Mouse (Mus musculus): ENCODE measurements at regions not wholly inside any gene's neighbourhood (a gene's known extent, or its start where the extent isn't known, plus 50 kb on each side); places are given as distances from the start of the nearest gene placed in this dataset.

DNA sequence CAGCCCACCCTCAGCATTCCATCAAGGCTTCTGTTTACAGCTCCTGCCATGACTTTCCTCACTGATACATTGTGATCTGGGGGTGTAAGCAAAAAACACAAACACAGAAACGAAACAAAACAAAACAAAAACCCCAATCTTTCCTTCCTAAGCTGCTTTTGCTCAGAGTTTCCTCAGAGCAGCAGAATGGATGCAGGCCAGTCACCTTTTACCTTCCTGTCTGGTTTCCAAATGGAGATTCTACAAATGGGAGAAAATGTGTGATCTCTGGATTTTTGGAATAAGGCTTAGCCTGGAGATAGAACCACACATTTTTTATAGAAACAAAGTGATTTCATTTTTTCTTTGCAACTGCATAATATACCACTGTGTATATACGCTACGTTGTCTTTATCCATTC lies 204.8 kb downstream of the Plk2 start:
- no peak for DNase-seq

DNA sequence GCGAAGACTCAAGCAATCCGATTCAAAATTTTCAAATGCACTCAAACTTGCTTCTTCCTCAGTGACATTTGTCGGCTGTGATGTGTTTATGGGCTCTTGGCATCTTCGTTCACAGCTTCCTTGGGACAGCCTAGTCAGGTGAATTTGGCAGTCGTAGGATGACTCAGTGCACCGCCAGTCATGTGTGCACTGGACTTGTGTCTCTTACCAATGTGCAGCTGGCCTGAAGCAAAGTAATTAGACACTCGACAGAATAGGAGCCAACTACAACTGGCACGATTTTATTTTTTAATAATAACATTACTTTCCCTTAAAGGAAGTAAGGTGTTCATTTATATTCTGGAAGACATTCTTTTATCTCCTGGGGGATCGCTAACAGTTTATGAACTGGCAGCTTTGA lies 205.5 kb downstream of the Plk2 start:
- DNase-seq, result no peak

DNA sequence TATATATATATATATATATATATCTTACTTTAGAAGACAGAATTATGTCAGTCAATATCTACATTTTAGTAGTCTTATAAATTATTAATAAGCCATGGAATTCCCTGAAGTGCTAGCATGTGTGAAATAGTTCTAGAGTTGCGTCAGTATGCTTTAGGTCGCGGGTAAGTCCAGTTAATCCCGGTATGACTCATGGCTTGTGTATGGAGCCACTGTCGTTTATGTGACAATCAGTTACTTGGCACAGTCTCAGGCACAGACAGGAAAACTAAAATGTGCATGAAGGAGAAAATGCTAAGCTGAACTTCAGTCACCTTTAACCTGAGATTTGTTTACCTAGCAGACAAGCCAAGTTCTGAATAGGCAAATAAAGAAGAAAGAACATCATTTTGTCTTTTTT lies 206.5 kb downstream of the Plk2 start:
- DNase-seq, result no peak

DNA sequence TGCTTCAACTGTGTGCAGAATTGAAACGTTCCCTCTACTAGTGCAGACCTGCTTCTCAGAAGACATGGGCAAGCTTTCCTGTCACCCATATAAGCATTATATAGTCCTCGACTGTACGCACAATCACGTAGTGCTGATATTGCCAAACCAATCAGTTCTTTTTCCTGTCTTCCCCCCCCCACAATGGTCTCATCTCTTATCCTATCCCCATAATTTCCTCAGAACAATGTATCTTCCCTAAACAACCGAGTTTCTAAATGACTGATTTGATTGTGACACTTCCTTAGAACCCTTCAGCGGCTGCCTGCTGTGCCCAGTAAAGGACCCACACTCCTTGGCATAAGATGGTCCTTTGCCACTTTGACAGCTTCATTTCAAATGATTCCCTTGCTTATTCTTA lies 207.0 kb downstream of the Plk2 start:
- no peak for DNase-seq

DNA sequence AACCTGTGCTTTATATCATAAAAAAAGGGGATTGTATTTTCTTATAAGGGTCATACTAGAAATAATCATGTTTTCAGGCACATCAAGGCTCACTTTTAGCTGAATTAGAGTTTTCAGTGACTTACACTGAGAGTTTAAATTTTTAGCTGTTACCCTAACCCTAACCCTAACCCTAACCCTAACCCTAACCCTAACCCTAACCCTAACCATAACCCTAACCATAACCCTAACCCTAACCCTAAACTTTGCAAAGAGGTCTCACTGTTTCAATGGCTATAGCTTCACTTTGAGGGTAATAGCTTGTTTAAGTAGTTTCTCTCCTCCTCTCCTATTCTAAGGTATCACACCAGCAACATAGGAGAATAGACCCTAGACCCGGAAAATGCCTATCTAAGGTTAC lies 208.0 kb downstream of the Plk2 start:
- DNase-seq, result no peak

DNA sequence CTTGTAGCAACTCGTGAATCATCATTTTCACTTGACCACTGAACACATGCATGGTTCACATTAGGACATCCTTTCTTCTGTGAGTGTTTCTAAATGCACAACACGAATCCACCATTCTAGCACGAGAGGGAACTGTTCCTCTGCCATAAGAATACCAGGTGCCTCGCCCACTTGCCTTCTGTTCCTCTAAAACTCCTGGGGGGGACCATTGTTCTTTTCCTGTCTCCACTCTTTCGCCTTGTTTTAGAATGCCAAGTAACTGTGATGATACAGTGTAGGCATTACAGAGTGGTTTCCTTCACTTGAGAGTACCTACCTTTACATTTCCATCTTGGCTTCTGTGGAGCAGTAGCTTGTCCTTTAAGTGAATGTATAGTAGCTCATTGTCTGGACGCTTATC lies 224.2 kb downstream of the Plk2 start:
- no peak for DNase-seq

DNA sequence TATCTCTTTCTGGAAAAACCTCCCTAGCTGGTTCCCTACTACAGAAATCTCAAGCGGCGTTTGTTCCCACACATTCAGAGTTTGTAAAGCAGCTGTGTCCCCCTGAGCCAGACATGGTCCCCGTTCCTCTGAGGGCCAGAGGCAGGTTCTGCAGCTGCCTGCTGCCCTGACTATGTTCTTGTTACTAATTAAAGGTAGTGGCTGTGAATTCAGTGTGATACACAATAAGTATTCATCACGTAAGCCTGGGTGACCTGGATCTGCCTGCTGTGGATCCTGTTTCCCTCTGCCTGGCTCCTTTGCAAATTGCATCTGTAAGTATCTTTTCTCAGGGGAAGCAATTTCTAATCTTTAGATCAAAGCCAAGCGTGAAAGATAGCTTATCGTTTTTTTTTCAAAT lies 232.3 kb downstream of the Plk2 start:
- no peak for DNase-seq

DNA sequence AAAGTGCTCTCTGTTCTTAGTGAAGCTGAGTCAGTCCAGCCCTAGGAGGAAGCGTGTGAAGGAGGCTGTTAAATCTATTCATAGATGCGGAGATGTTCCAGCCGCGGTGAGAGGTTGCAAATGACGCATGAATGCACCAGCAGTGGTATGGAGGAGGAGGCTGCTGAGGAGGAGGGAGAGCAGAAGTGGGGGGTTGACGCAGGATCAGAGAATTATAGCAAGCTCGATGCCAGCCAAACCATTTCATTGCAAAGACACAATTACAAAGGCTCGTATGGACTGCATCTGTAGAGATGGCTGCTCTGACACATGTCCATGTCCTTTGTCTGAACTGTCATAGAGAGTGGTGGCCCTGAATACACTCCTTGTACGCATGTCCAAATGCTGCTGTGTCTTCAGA lies 232.9 kb downstream of the Plk2 start:
- no peak for DNase-seq

DNA sequence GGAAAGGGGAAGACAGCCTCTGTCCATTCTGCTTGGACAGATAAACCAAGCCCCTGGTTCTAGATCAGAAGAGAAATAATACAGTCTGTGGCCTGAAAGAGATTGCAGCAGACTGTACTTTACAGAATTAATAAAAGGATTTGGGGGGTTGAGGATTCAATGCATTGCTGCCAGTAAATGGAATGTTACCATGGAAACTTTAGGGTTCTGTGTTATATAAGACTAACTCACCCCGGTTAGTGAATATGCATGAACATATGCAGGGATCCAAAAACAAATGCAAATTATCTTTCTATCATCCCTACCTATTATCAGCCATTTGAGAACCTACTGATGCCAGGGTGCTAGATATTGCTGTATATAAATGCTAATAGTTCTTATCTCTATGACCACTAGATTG lies 233.4 kb downstream of the Plk2 start:
- no peak for DNase-seq

DNA sequence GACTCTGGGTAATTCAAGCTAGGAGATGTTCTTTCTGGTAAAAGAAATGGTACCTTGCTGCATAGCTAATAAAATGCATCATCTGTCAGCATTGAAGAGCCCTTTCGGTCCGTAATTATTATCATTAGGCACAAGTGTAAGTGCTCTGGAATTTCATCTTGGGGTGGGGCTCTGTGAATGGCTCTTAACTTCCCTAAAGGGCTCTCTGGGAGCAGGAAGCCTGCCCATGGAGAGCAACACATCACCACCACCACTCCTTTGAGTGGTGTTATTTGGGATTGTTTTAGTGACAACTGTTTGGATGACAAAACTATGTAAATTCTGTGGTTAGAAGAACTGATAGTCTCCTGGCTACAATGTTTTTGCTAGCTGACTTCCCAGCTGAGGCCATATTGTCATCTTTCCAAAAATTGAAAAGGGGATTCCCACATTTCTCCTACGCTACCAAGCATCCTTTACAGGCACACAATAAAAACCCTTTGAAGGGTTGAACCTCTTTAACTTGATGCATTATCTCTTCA lies 238.5 kb downstream of the Plk2 start:
- no peak for DNase-seq

DNA sequence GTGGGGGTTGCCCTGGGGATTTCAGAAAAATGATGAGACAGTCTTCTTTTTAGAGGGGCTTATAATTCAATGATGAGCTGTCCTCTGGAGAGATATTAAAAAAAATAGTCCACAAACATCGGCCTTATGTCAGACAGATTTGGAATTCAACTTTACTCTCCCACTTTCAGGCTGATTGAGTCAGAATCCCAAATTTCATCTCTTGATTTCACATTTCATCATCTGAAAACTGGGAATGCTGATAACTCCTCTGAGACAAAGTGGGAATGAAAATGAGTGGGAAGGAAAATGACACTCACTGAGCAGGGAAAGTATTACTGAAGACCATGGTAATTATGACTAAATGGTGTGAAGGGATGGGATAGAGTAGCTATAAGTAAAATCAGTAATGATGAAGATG lies 239.1 kb downstream of the Plk2 start:
- no peak for DNase-seq

DNA sequence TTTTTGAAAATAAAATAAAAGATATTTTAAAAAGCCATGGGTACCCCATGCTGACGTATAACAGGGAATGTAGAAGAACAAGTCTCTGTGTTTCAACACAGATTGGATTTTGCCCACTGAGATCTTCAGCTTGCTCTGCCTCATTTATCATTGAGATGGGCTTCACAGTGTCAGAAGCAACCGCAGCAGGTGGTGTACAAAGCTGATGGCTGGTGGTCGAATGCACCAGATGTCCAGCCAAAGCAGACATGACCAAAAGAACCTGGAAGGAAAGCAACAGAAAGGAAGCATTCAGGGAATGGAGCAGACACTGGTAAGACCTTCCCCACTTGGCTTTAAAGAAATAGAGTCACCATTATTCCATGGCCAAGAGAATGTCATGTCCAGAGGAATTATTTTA lies 247.9 kb downstream of the Plk2 start:
- DNase-seq, result no peak

DNA sequence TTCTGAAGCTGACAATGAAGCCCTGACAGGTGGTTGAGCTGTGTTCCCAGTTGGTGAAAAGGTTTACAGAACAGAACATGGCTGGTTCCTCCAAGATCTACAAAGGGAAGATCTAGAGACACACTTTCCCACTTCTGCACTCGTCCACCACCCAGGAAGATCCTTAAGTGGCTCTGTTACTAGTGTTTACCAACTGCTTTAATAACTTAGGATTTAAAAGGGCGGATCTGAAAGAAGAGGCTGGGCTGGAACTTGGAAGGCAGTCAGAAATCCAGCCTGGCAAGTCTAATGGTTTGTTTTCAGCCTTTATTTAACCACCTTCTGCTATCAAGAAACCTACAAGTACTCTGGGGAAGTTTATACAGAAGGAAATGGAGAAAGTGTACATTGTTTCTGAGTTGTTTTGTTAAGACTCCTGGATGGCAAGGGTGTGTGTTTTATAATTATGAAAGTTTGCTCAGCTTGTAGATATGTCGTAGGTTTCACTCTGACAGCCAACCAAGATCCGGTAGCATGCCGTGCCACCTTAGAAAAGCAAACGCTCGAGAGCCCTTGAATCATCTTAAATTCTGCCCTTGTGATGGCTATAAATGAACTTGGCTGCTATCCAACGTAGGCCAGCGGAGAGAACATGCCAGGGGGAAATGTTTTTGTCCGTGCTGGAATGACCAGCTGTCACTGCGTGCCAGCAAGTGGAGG lies 248.5 kb downstream of the Plk2 start:
- no peak for DNase-seq

DNA sequence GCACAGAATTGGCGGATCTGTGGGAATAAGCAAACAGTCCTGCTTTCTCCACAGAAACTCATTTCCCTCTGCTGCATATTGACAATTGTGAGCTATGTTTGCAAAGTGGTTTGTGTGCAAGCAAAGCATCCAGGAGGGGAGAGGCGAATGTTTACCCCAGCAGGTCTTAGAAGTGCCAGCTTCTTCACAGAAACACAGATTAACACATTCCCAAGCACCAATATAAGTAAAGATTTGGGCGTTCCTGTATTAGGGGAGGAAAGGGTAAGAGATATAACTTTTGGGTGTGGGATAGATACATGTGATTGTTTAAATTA lies 249.0 kb downstream of the Plk2 start:
- no peak for DNase-seq

DNA sequence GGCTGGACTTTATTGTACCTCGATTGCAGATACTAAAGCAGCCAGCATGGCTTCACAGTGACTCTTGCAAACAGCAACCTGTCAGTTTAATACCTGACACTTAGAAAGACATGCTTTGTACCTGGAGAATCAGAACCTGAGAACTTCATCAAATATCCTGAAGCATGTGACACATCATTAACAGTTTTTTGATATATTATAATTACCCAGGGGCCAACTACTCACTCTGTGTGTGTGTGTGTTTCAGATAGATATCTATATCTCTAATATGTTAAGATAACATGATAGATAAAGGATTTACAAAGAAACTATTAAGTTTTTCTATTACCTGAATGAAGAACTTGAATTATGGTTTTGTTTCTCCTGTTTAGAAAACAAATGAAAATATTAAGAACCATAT lies 254.5 kb downstream of the Plk2 start:
- DNase-seq, result no peak

DNA sequence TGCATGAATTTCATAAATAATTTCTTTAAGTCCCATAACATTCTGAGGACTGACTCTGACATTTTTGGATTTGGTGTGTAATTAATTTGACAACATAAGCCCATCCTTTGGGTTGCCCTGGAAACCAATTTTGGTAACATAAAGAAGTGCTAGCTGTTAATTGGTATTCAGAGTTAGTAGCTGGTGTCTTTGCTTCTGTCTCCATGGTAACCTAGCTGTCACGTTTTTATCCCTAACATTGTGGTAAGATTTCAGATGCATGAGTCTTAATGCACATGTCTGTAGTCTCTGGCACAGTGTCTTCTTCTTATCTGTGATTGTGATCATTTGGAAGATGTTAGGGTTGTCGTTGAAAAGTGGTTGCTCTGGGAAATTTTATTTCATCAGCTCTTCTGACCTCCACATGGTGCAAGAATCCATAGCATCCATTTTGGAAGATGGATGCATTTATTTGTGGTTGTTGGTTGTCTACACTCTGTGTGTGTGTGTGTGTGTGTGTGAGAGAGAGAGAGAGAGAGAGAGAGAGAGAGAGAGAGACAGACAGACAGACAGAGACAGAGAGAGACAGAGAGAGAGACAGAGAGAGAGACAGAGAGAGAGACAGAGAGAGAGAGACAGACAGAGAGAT lies 255.1 kb downstream of the Plk2 start:
- no peak for DNase-seq

DNA sequence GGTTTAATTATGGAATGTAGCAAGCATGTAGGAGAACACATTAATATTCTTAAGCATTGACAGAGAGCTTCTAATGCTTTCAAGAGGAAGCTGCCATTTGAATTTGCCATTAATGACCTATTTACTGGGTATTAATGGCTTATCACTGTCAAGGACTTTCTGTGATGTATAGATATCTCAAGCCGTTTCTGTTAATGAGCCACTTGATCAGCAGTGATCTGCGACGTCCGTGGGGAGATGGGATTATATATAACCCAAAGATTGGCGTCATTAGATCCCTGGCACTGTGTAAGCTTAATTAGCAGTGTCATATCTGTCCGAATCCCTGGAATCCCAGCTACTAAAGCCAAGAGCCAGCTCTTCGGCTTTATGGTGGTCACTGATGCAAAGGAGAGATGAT lies 257.4 kb downstream of the Plk2 start:
- no peak for DNase-seq

DNA sequence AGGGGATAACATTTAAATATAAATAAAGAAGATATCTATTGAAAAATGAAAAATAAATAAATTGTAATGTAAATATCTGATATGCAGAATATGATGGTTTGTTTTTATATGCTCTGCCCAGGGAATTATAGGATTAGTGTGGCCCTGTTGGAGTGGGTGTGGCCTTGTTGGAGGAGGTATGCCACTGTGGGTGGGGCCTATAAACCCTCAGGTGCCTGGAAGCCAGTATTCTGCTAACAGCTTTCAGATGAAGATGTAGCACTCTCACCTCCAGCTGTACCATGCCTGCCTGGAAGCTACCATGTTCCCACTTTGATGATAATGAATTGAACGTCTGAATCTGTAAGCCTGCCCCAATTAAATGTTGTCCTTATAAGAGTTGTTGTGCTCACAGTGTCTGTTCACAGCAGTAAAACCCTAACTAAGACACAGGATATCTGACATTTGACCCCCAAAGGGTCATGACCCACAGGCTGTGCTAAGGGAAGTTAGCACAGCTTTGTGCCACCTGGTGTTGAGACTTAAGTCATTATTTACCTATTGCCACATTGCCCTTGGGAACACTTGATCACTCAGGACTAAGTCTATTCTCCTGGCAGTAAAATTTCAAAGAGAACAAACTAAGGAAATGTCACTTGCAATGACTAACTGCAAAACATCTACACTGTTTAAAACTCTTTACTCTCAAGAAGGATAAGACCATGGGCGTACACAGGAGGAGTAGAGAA lies 270.4 kb downstream of the Plk2 start:
- DNase-seq, result no peak

DNA sequence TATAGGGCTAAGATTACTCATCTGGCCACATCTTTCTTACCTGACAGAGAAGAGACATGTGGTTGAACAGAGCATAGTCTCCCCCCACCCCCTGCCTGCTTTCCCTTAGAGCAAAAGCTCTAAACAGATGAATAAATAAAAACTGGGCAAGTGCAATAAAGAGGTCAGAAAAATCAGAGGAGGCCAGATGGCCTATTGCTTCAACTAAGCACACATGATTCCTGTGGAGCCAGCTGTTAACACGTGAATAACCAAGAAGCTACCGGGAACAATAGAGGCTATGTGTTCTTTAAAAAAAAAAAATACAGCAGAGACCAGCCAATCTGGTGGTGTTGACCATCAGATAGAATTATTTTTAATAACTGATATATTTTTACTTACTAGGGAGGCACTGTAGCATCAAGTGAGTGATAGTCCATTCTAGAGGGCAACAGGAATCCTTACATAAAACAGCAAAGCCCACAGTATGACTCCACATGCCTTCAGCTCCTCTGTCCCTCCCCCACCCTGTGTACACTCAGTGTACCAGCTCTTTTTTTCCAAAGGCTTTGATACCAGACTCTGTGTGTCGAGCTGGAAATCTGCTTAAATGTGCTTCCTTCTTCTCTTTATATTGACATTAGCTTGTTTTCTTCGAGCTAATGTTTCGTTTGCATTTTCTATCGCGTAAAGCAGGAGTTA lies 272.6 kb downstream of the Plk2 start:
- DNase-seq, result no peak

DNA sequence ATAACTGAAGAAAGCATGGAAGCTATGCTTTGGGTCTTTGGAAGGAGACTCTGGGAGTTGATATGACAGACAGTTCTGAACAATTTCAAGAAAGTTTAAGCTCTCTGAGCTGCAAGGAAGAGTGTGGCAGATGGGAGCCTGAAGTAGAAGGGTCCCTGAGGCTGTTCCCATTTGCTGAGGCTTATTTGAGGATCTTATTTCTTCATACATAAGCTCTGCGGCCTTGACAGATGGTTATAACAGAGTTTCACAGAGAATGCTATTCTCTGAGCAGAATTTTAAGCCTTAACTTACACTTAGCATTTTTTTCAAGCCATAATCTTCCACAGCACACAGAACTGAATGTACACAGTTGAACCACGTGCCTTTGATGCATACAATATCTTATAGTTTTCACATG lies 278.7 kb downstream of the Plk2 start:
- no peak for DNase-seq

DNA sequence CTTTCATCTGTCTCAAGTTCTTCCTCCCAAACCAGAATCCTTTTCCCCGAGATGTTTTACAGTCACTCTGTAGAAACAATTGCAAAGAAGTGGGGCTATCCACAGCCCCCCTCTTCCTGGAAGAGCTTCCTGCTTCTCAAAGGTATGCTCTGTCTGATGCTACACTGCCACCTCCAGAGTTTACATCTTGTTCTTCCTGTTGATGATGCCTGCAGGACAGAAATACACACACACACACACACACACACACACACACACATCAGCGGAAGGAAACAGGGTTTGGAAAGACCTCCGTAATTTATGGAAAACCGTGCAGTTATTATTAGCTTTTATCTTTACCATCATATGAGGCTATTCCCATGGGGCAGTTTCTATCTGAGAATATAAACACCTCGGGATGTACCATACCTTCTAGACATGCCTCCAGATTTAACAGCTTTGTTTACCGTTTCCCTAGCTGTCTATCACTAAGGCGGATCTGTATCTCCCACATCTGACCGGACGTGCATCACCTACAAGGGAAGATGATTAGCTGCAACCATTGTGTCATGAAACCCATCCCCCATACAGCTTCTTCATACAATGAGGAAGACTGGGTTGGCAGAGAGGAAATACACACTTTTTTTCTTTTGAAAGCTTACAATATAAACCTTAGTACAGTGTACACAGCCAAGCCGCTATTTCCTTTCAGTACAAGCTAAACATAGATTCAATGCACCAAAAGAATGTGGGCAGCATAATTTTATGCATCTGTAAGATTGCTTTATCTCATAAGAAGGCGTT lies 288.6 kb downstream of the Plk2 start:
- DNase-seq, result no peak

DNA sequence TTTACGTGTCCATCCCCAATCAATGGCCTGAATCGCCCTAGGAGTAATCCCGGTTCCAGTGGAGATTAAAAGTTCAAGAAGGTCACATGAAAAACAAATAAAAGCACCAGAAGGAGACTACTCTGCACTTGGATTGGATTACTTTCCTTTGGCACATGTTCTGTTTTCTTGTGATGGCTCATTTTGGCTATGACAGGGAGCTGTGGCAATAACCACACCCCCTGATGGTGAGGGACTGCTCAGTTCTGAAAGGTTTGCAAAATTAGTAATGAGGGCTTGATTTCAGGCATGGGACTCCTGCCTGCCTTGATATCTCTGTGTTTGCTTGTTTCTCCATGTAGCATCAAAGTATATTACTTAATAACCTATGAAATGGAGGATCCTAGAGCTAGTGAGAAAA lies 293.9 kb downstream of the Plk2 start:
- DNase-seq, result no peak

All from right cerebral cortex, postnatal 4 days (tissue).